Mouse (Mus musculus): ENCODE measurements around the gene Ctsh. TPM values are rescaled to one million over a fixed set of nuclear protein-coding genes. Genes with fewer than 3 reads are reported as not detected.

Gene Ctsh
- polyA plus RNA-seq, 1 experiment = 4.0 TPM

GRCm38 (mm10) chr9:90045191-90045590, 8.8 kb upstream of the Ctsh start:
- Histone ChIP-seq H3K27me3 (ENCODE audit: control insufficient read depth, insufficient read depth, insufficient read length) (no peaks in the 10 kb centered on the region), H3K79me2 (ENCODE audit: control insufficient read depth, insufficient read depth) (no peaks in the 10 kb centered on the region), H3K4me3 (ENCODE audit: insufficient read depth, poor library complexity, severe bottlenecking) (no peak overlapping the region), H3K79me3 (ENCODE audit: low read depth) (no peaks in the 10 kb centered on the region), H3K36me3 (ENCODE audit: control insufficient read depth, insufficient read depth) (no peaks in the 10 kb centered on the region), H3ac (ENCODE audit: control insufficient read depth, insufficient read length, low read depth) (no peak overlapping the region)
- no peak for TF ChIP-seq CTCF (IDR thresholded peaks at IDR 0.05; ENCODE audit: control insufficient read depth, insufficient read depth, insufficient read length)
- TF ChIP-seq MYOG (IDR thresholded peaks at IDR 0.05; ENCODE audit: control insufficient read depth, extremely low read depth, insufficient read length) = no peak
- no peak for TF ChIP-seq FOSL1 (IDR thresholded peaks at IDR 0.05; ENCODE audit: insufficient read depth, low read length, poor library complexity, severe bottlenecking)
- no peak for TF ChIP-seq MAX (IDR thresholded peaks at IDR 0.05)

GRCm38 (mm10) chr9:90047937-90048627, 5.9 kb upstream of the Ctsh start:
- TF ChIP-seq MYOG (IDR thresholded peaks at IDR 0.05; ENCODE audit: control insufficient read depth, extremely low read depth, insufficient read length) (no peak), USF1 (IDR thresholded peaks at IDR 0.05; ENCODE audit: low read depth) (no peak), MYOD1 (IDR thresholded peaks at IDR 0.05; ENCODE audit: control insufficient read depth, insufficient read length, low read depth) (no peak), CTCF (IDR thresholded peaks at IDR 0.05; ENCODE audit: control insufficient read depth, insufficient read depth, insufficient read length) (no peak), FOSL1 (IDR thresholded peaks at IDR 0.05; ENCODE audit: insufficient read depth, low read length, poor library complexity, severe bottlenecking) (no peak), CEBPB (IDR thresholded peaks at IDR 0.05; ENCODE audit: low read depth) (no peak), MAX (IDR thresholded peaks at IDR 0.05) (no peak)
- Histone ChIP-seq H3ac (ENCODE audit: control insufficient read depth, insufficient read length, low read depth) (no peak overlapping the region), H3K79me2 (ENCODE audit: control insufficient read depth, insufficient read depth) (no peaks in the 10 kb centered on the region), H3K27me3 (ENCODE audit: control insufficient read depth, insufficient read depth, insufficient read length) (no peaks in the 10 kb centered on the region), H3K36me3 (ENCODE audit: control insufficient read depth, insufficient read depth) (no peaks in the 10 kb centered on the region), H3K79me3 (ENCODE audit: low read depth) (no peaks in the 10 kb centered on the region), H3K4me3 (ENCODE audit: insufficient read depth, poor library complexity, severe bottlenecking) (no peak overlapping the region)

- Histone ChIP-seq H3K36me3 (ENCODE audit: control insufficient read depth, insufficient read depth) (no peaks in the 10 kb centered on the region), H3ac (ENCODE audit: control insufficient read depth, insufficient read length, low read depth) (peak overlapping the region; percentile 45), H3K79me2 (ENCODE audit: control insufficient read depth, insufficient read depth) (no peaks in the 10 kb centered on the region), H3K27me3 (ENCODE audit: control insufficient read depth, insufficient read depth, insufficient read length) (no peaks in the 10 kb centered on the region), H3K79me3 (ENCODE audit: low read depth) (no peaks in the 10 kb centered on the region), H3K4me3 (ENCODE audit: insufficient read depth, poor library complexity, severe bottlenecking) (no peak overlapping the region)
- TF ChIP-seq CEBPB (IDR thresholded peaks at IDR 0.05; ENCODE audit: low read depth) = no peak
- TF ChIP-seq MYOD1 (IDR thresholded peaks at IDR 0.05; ENCODE audit: control insufficient read depth, insufficient read length, low read depth) = no peak
- TF ChIP-seq USF1 (IDR thresholded peaks at IDR 0.05; ENCODE audit: low read depth) = no peak
- no peak for TF ChIP-seq MAX (IDR thresholded peaks at IDR 0.05)
- no peak for TF ChIP-seq FOSL1 (IDR thresholded peaks at IDR 0.05; ENCODE audit: insufficient read depth, low read length, poor library complexity, severe bottlenecking)
- TF ChIP-seq CTCF (IDR thresholded peaks at IDR 0.05; ENCODE audit: control insufficient read depth, insufficient read depth, insufficient read length) = no peak
- TF ChIP-seq MYOG (IDR thresholded peaks at IDR 0.05; ENCODE audit: control insufficient read depth, extremely low read depth, insufficient read length) = no peak
Observed at GRCm38 (mm10) chr9:90054371-90055145, 606 bp downstream of the Ctsh start.

DNA sequence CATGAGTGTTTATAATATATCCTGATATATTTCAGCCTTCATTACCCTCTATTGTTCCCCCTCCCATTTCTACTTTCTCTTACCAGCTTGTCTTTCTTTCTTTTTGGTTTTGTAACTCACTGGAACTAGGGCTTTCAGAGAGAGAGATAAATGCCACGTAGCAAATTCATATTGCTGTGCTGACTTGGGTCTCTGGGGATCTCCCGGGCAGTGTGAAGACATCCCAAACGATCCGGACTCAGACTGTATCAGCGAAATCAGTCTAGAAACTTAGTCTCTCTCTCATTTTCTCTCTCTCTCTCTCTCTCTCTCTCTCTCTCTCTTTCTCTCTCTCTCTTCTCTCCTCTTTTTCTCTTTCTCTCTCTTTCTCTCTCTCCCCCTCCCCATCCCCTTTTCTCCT, 1.5 kb downstream of the Ctsh start:
- no peak overlapping the region for H3K4me3 ChIP-seq (ENCODE audit: insufficient read depth, poor library complexity, severe bottlenecking)
- TF ChIP-seq MYOD1 (IDR thresholded peaks at IDR 0.05; ENCODE audit: control insufficient read depth, insufficient read length, low read depth) (no peak), FOSL1 (IDR thresholded peaks at IDR 0.05; ENCODE audit: insufficient read depth, low read length, poor library complexity, severe bottlenecking) (no peak), USF1 (IDR thresholded peaks at IDR 0.05; ENCODE audit: low read depth) (no peak), CTCF (IDR thresholded peaks at IDR 0.05; ENCODE audit: control insufficient read depth, insufficient read depth, insufficient read length) (no peak), MYOG (IDR thresholded peaks at IDR 0.05; ENCODE audit: control insufficient read depth, extremely low read depth, insufficient read length) (no peak), MAX (IDR thresholded peaks at IDR 0.05) (no peak), CEBPB (IDR thresholded peaks at IDR 0.05; ENCODE audit: low read depth) (no peak)
- H3K36me3 ChIP-seq (ENCODE audit: control insufficient read depth, insufficient read depth) = no peaks in the 10 kb centered on the region
- H3K79me2 ChIP-seq (ENCODE audit: control insufficient read depth, insufficient read depth) = no peaks in the 10 kb centered on the region
- H3K79me3 ChIP-seq (ENCODE audit: low read depth) = no peaks in the 10 kb centered on the region
- no peak overlapping the region for H3ac ChIP-seq (ENCODE audit: control insufficient read depth, insufficient read length, low read depth)
- no peaks in the 10 kb centered on the region for H3K27me3 ChIP-seq (ENCODE audit: control insufficient read depth, insufficient read depth, insufficient read length)

DNA sequence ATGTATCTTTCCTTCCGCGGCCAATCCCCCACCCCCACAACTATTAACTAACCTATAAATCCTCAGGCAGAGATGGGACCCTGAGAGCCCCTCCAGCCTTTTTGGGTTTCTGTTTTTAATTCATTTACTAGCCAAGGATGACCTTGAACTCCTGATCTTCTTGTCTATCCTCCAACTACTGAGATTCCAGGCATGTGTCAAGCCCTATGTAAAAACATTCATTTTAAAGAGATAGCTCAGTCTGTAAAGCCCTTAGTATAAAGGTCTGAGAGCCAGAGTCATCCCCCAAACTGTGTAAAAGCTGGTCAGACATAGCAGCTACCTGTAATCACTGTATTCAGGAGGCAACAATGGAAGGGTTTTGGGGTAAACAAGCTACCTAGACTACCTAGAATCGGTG, 2.0 kb downstream of the Ctsh start:
- Histone ChIP-seq H3ac (ENCODE audit: control insufficient read depth, insufficient read length, low read depth) (no peak overlapping the region), H3K79me3 (ENCODE audit: low read depth) (no peaks in the 10 kb centered on the region), H3K36me3 (ENCODE audit: control insufficient read depth, insufficient read depth) (no peaks in the 10 kb centered on the region), H3K4me3 (ENCODE audit: insufficient read depth, poor library complexity, severe bottlenecking) (no peak overlapping the region), H3K27me3 (ENCODE audit: control insufficient read depth, insufficient read depth, insufficient read length) (no peaks in the 10 kb centered on the region), H3K79me2 (ENCODE audit: control insufficient read depth, insufficient read depth) (no peaks in the 10 kb centered on the region)
- no peak for TF ChIP-seq USF1 (IDR thresholded peaks at IDR 0.05; ENCODE audit: low read depth)
- TF ChIP-seq MYOG (IDR thresholded peaks at IDR 0.05; ENCODE audit: control insufficient read depth, extremely low read depth, insufficient read length) = no peak
- TF ChIP-seq CTCF (IDR thresholded peaks at IDR 0.05; ENCODE audit: control insufficient read depth, insufficient read depth, insufficient read length) = no peak
- TF ChIP-seq MYOD1 (IDR thresholded peaks at IDR 0.05; ENCODE audit: control insufficient read depth, insufficient read length, low read depth) = no peak
- TF ChIP-seq CEBPB (IDR thresholded peaks at IDR 0.05; ENCODE audit: low read depth) = no peak
- TF ChIP-seq FOSL1 (IDR thresholded peaks at IDR 0.05; ENCODE audit: insufficient read depth, low read length, poor library complexity, severe bottlenecking) = no peak
- no peak for TF ChIP-seq MAX (IDR thresholded peaks at IDR 0.05)
